Mouse (Mus musculus) neural tube, embryonic 14.5 days (tissue): Measurements from ENCODE around the gene Ugt1a6b. TPM values are rescaled to one million over a fixed set of nuclear protein-coding genes. Genes with fewer than 3 reads are reported as not detected.

ENCODE experiments used
- ATAC-seq: fragments of 200-750 bp; cut with Nextera tagmentation; 2 replicates; pipeline ENCODE4 v1.8.0; 2017; ENCODE audit warnings: low read depth, mild to moderate bottlenecking, moderate TSS enrichment, moderate library complexity
- H3K27ac ChIP-seq: fragments of 300-500 bp; sonication (generic); 2 replicates; pipeline ENCODE4 v1.5.1; 2014; ENCODE audit warnings: low read depth, mild to moderate bottlenecking, control low read depth, low read length, moderate library complexity, mixed read lengths
- H3K27me3 ChIP-seq: fragments of 300-500 bp; sonication (generic); 2 replicates; pipeline ENCODE4 v1.6.1; 2014; ENCODE audit warnings: low read length; ENCODE audit not compliant: control insufficient read depth, insufficient read depth
- H3K36me3 ChIP-seq: fragments of 300-500 bp; sonication (generic); 2 replicates; pipeline ENCODE4 v1.6.1; 2014; ENCODE audit warnings: low read length, mixed read lengths; ENCODE audit not compliant: control insufficient read depth, insufficient read depth
- H3K4me1 ChIP-seq: fragments of 300-500 bp; sonication (generic); 2 replicates; pipeline ENCODE4 v1.6.1; 2014; ENCODE audit warnings: low read length; ENCODE audit not compliant: control insufficient read depth, insufficient read depth
- H3K4me2 ChIP-seq: fragments of 300-500 bp; sonication (generic); 2 replicates; pipeline ENCODE4 v1.6.1; 2014; ENCODE audit warnings: mild to moderate bottlenecking, low read depth, low read length, control low read depth
- H3K4me3 ChIP-seq: fragments of 300-500 bp; sonication (generic); 2 replicates; pipeline ENCODE4 v1.5.1; 2014; ENCODE audit warnings: low read depth, low read length, control low read depth, mixed read lengths
- H3K9ac ChIP-seq: fragments of 300-500 bp; sonication (generic); replicated peaks from 2 replicates; pipeline ENCODE4 v1.6.1; 2014; ENCODE audit warnings: low read depth, mild to moderate bottlenecking, control low read depth, low read length, mixed read lengths
- H3K9me3 ChIP-seq: fragments of 300-500 bp; sonication (generic); 2 replicates; pipeline ENCODE4 v1.6.1; 2016; ENCODE audit warnings: low read length; ENCODE audit not compliant: control insufficient read depth
- WGBS: fragments of 180-500 bp; shearing (Covaris S2); extraction: QIAGEN DNeasy Blood & Tissue Kit; methylation state at CpG from one replicate; pipeline ENCODE4 v1.1.7; 2014; 5-methylcytosine and 5-hydroxymethylcytosine counted together
- polyA plus RNA-seq: library from polyadenylated mRNA; unstranded; fragments of >200 nt; fragmentation: Nextera tagmentation; extraction: Ambion mirVana; gene quantifications from 2 replicates; pipeline ENCODE4 v1.2.1, GENCODE M21; 2014

Ugt1a6b gene
- polyA plus RNA-seq, 1 experiment from 2014 or later: not detected

- ATAC-seq: no peak
- no peaks in the 10 kb centered on the region for H3K4me1 ChIP-seq
- no peak overlapping the region for H3K9ac ChIP-seq
- H3K36me3 ChIP-seq: no peaks in the 10 kb centered on the region
- peaks cover 90% of the 10 kb centered on the region for H3K9me3 ChIP-seq
- 67% methylated on average over 11 of the region's 11 CpGs for WGBS
- no peak overlapping the region for H3K4me2 ChIP-seq
- no peak overlapping the region for H3K27ac ChIP-seq
- H3K4me3 ChIP-seq: no peak overlapping the region
- H3K27me3 ChIP-seq: no peaks in the 10 kb centered on the region
These were observed 132.2 kb downstream of the Ugt1a6b start for GRCm38 (mm10) chr1:88235046-88235893.

- Histone ChIP-seq H3K27me3 (no peaks in the 10 kb centered on the region), H3K36me3 (no peaks in the 10 kb centered on the region), H3K4me3 (no peak overlapping the region), H3K4me1 (no peaks in the 10 kb centered on the region), H3K4me2 (no peak overlapping the region), H3K27ac (no peak overlapping the region), H3K9ac (no peak overlapping the region), H3K9me3 (peaks cover 91% of the 10 kb centered on the region)
- ATAC-seq: no peak
- 69% methylated on average over 4 of the region's 4 CpGs for WGBS
These were observed 132.9 kb downstream of the Ugt1a6b start for GRCm38 (mm10) chr1:88235894-88236415.

- no peaks in the 10 kb centered on the region for H3K36me3 ChIP-seq
- H3K27me3 ChIP-seq: no peaks in the 10 kb centered on the region
- 85% methylated on average over 5 of the region's 5 CpGs for WGBS
- H3K9ac ChIP-seq: no peak overlapping the region
- no peaks in the 10 kb centered on the region for H3K4me1 ChIP-seq
- no peak for ATAC-seq
- H3K4me2 ChIP-seq: no peak overlapping the region
- no peak overlapping the region for H3K4me3 ChIP-seq
- H3K27ac ChIP-seq: no peak overlapping the region
- peaks cover 88% of the 10 kb centered on the region for H3K9me3 ChIP-seq
These were observed 134.3 kb downstream of the Ugt1a6b start for GRCm38 (mm10) chr1:88237311-88237710.

- Histone ChIP-seq H3K4me2 (no peak overlapping the region), H3K27me3 (no peaks in the 10 kb centered on the region), H3K9me3 (peaks cover 86% of the 10 kb centered on the region), H3K36me3 (no peaks in the 10 kb centered on the region), H3K27ac (no peak overlapping the region), H3K9ac (no peak overlapping the region), H3K4me1 (no peaks in the 10 kb centered on the region), H3K4me3 (no peak overlapping the region)
- no peak for ATAC-seq
- WGBS: 76% methylated on average over 6 of the region's 6 CpGs
These were observed 135.7 kb downstream of the Ugt1a6b start for GRCm38 (mm10) chr1:88238771-88239170.

- no peak overlapping the region for H3K9ac ChIP-seq
- WGBS: 73% methylated on average over 5 of the region's 5 CpGs
These were observed 137.0 kb downstream of the Ugt1a6b start for GRCm38 (mm10) chr1:88240072-88240471.

GRCm38 (mm10) chr1:88240579-88240978, 137.5 kb downstream of the Ugt1a6b start:
- no peak; the same call in 1 of the 2 replicates for ATAC-seq
- Histone ChIP-seq H3K9me3 (peaks cover 85% of the 10 kb centered on the region), H3K9ac (no peak overlapping the region), H3K4me3 (no peak overlapping the region), H3K27ac (no peak overlapping the region), H3K36me3 (no peaks in the 10 kb centered on the region), H3K4me1 (no peaks in the 10 kb centered on the region), H3K4me2 (no peak overlapping the region), H3K27me3 (no peaks in the 10 kb centered on the region)
- WGBS: 78% methylated on average over 4 of the region's 4 CpGs

More at GRCm38 (mm10) chr1:88240072-88240471, 137.0 kb downstream of the Ugt1a6b start:
- Histone ChIP-seq H3K4me1 (no peaks in the 10 kb centered on the region), H3K4me2 (no peak overlapping the region), H3K36me3 (no peaks in the 10 kb centered on the region), H3K9me3 (peaks cover 85% of the 10 kb centered on the region), H3K4me3 (no peak overlapping the region), H3K27ac (no peak overlapping the region), H3K27me3 (no peaks in the 10 kb centered on the region)
- no peak for ATAC-seq

- 67% methylated on average over 5 of the region's 5 CpGs for WGBS
- Histone ChIP-seq H3K9me3 (peaks cover 93% of the 10 kb centered on the region), H3K4me2 (no peak overlapping the region), H3K9ac (no peak overlapping the region), H3K36me3 (no peaks in the 10 kb centered on the region), H3K4me3 (no peak overlapping the region), H3K4me1 (no peaks in the 10 kb centered on the region), H3K27me3 (no peaks in the 10 kb centered on the region), H3K27ac (no peak overlapping the region)
- no peak for ATAC-seq
These were observed 140.8 kb downstream of the Ugt1a6b start for GRCm38 (mm10) chr1:88243861-88244260.

- no peak for ATAC-seq
- WGBS: 79% methylated on average over 6 of the region's 6 CpGs
These were observed 142.8 kb downstream of the Ugt1a6b start for GRCm38 (mm10) chr1:88245881-88246280.

GRCm38 (mm10) chr1:88246386-88246785, 143.3 kb downstream of the Ugt1a6b start:
- WGBS: 49% methylated on average over 6 of the region's 6 CpGs
- Histone ChIP-seq H3K4me1 (no peaks in the 10 kb centered on the region), H3K36me3 (no peaks in the 10 kb centered on the region), H3K9ac (no peak overlapping the region), H3K27ac (no peak overlapping the region), H3K27me3 (no peaks in the 10 kb centered on the region), H3K4me3 (no peak overlapping the region), H3K4me2 (no peak overlapping the region), H3K9me3 (peaks cover 94% of the 10 kb centered on the region)
- ATAC-seq: no peak

More at GRCm38 (mm10) chr1:88245881-88246280, 142.8 kb downstream of the Ugt1a6b start:
- no peak overlapping the region for H3K4me3 ChIP-seq
- H3K9me3 ChIP-seq: peaks cover 93% of the 10 kb centered on the region
- no peaks in the 10 kb centered on the region for H3K36me3 ChIP-seq
- H3K4me1 ChIP-seq: no peaks in the 10 kb centered on the region
- H3K4me2 ChIP-seq: no peak overlapping the region
- no peaks in the 10 kb centered on the region for H3K27me3 ChIP-seq
- H3K9ac ChIP-seq: no peak overlapping the region
- no peak overlapping the region for H3K27ac ChIP-seq
